Mouse (Mus musculus) monocyte, adult 2 months (primary cell): ENCODE data around the gene 1700017D01Rik.
"Not testable (repeated sequence)": the region's sequence is repeated elsewhere in the genome, so short reads cannot be mapped to it uniquely, and the experiment has no call there.

ENCODE experiments used
- DNase-seq, 2 experiments: peaks; one replicate each; pipeline ENCODE4 v3.0.0; 2022; ENCODE audit warnings: low spot score in 2 of 2, low read depth in 1 of 2

The 1700017D01Rik gene

GRCm38 (mm10) chr19:11130776-11131175 lies at the start of gene 1700017D01Rik:
Gene 1700017D01Rik (minus strand): TSS chr19:11130876.
- DNase-seq = not testable (repeated sequence)

- DNase-seq = no peak
Observed at GRCm38 (mm10) chr19:11177464-11177863, 46.8 kb upstream of the 1700017D01Rik start.

GRCm38 (mm10) chr19:11165172-11165571 lies 34.5 kb upstream of the 1700017D01Rik start, which contains the start of gene 1700025F22Rik:
Gene 1700025F22Rik (minus strand): TSS chr19:11165320.
- peak; percentile 4 to 47 for DNase-seq

- DNase-seq = not testable (repeated sequence)
Observed at GRCm38 (mm10) chr19:11157890-11158289, 27.2 kb upstream of the 1700017D01Rik start.

- DNase-seq = no peak
Observed at GRCm38 (mm10) chr19:11135336-11135735, 4.7 kb upstream of the 1700017D01Rik start.

- DNase-seq = no peak
Observed at GRCm38 (mm10) chr19:11134852-11135251, 4.2 kb upstream of the 1700017D01Rik start.

GRCm38 (mm10) chr19:11129702-11130101 lies 974 bp downstream of the 1700017D01Rik start:
- DNase-seq = no peak

- DNase-seq = not testable (repeated sequence)
Observed at GRCm38 (mm10) chr19:11121016-11121420, 9.7 kb downstream of the 1700017D01Rik start.

- peak in 1 of 2 experiments; percentile 18 for DNase-seq
Observed at GRCm38 (mm10) chr19:11119338-11119737, 11.3 kb downstream of the 1700017D01Rik start.

GRCm38 (mm10) chr19:11107746-11108145 lies 22.9 kb downstream of the 1700017D01Rik start:
- peak; percentile 27 to 34 for DNase-seq

- no peak for DNase-seq
Observed at GRCm38 (mm10) chr19:11101880-11102279, 28.8 kb downstream of the 1700017D01Rik start.

- DNase-seq = no peak
Observed at GRCm38 (mm10) chr19:11098401-11098800, 32.3 kb downstream of the 1700017D01Rik start.

- DNase-seq = not testable (repeated sequence)
Observed at GRCm38 (mm10) chr19:11092131-11092530, 38.5 kb downstream of the 1700017D01Rik start.

GRCm38 (mm10) chr19:11080934-11081333 lies 49.7 kb downstream of the 1700017D01Rik start, which contains the start of gene Ms4a8a:
Gene Ms4a8a (minus strand): TSS chr19:11081102.
- DNase-seq = no peak

GRCm38 (mm10) chr19:11070364-11070763 lies 60.3 kb downstream of the 1700017D01Rik start:
- DNase-seq = no peak

GRCm38 (mm10) chr19:11065202-11065875 lies 65.3 kb downstream of the 1700017D01Rik start:
- no peak for DNase-seq

GRCm38 (mm10) chr19:11060900-11061299 lies 69.8 kb downstream of the 1700017D01Rik start:
- DNase-seq = no peak

GRCm38 (mm10) chr19:11059967-11060366 lies 70.7 kb downstream of the 1700017D01Rik start:
- no peak for DNase-seq

GRCm38 (mm10) chr19:11055700-11056099 lies 75.0 kb downstream of the 1700017D01Rik start:
- not testable (repeated sequence) for DNase-seq

GRCm38 (mm10) chr19:11053277-11053676 lies 77.4 kb downstream of the 1700017D01Rik start:
- DNase-seq = no peak

- no peak for DNase-seq
Observed at GRCm38 (mm10) chr19:11052877-11053276, 77.8 kb downstream of the 1700017D01Rik start.

- no peak for DNase-seq
Observed at GRCm38 (mm10) chr19:11050286-11050685, 80.4 kb downstream of the 1700017D01Rik start.

- DNase-seq = no peak
Observed at GRCm38 (mm10) chr19:11049426-11049825, 81.2 kb downstream of the 1700017D01Rik start.
